Mouse (Mus musculus): ENCODE results near the gene Fbn1. TPM values are rescaled to one million over a fixed set of nuclear protein-coding genes. Genes with fewer than 3 reads are reported as not detected.
"Not testable (repeated sequence)": the region's sequence is repeated elsewhere in the genome, so short reads cannot be mapped to it uniquely, and the experiment has no call there.

Fbn1 gene
- polyA plus RNA-seq, 1 experiment from 2014 or later: 33.7 TPM

DNA sequence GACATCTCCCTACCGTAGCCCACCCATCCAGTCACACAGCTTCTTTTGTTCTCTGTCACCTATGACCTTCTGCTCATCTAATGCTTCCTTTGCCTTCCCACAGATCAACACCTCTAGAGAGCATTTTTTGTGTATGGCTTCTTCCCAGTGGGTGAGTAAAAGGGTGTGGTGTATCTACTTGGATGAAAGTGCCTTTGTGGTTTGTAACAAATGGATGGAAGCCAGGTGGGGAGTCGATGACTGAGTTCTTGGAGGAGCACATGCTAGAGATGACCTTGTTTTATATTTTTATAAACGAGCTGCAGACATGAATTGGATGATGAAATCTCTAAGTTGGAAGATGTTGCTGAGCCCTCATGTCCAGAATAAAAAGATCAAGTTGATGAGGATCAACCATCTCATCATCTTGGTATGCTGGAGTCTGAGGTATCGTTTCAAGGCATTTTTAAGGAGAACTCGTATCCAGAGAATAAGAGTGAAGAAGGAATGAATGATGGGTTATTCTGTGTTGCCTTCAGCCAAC, 213.8 kb downstream of the Fbn1 start:
- ATAC-seq (ENCODE audit: insufficient read depth, low FRiP score): no peak
- no peaks in the 10 kb centered on the region for H3K36me3 ChIP-seq (ENCODE audit: control insufficient read depth, insufficient read depth, low read length)
- WGBS: 76% methylated on average over 5 of the region's 5 CpGs

GRCm38 (mm10) chr2:125292616-125293015, 215.2 kb downstream of the Fbn1 start:
- WGBS: 55% methylated on average over 7 of the region's 7 CpGs

More for the DNA sequence above, 213.8 kb downstream of the Fbn1 start:
- Histone ChIP-seq H3K27ac (ENCODE audit: low read length) (no peak overlapping the region), H3K4me1 (ENCODE audit: control insufficient read depth, insufficient read depth, low read length) (no peaks in the 10 kb centered on the region), H3K4me3 (replicated peaks; ENCODE audit: low read length) (no peak overlapping the region), H3K27me3 (ENCODE audit: control insufficient read depth, insufficient read depth, low read length) (no peaks in the 10 kb centered on the region), H3K9ac (ENCODE audit: low read length) (no peak overlapping the region), H3K9me3 (replicated peaks; ENCODE audit: control insufficient read depth, low read length) (no peaks in the 10 kb centered on the region), H3K4me2 (ENCODE audit: low read depth, low read length) (no peak overlapping the region)

DNA sequence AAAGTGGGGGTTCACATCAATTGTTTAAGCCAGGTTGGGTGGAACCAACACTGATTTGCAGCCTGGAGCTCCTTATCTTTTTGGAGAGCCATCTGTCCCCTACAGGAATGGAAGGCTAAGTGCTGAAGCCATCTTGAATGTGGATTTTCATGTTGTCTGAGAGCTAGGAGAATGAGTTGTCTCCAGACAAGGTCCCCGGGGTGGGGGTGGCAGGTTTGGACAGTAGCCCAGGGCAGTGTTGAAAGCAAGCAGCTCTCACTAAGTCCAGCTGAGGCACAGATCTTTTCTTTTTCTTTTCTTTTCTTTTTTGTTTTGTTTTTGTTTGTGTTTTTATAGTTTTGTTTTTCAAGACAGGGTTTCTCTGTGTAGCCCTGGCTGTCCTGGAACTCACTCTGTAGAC, 216.7 kb downstream of the Fbn1 start:
- H3K9ac ChIP-seq (ENCODE audit: low read length): no peak overlapping the region
- no peak overlapping the region for H3K4me3 ChIP-seq (replicated peaks; ENCODE audit: low read length)
- no peaks in the 10 kb centered on the region for H3K36me3 ChIP-seq (ENCODE audit: control insufficient read depth, insufficient read depth, low read length)
- 74% methylated on average over 1 of the region's 1 CpGs for WGBS
- H3K4me2 ChIP-seq (ENCODE audit: low read depth, low read length): no peak overlapping the region
- H3K4me1 ChIP-seq (ENCODE audit: control insufficient read depth, insufficient read depth, low read length): no peaks in the 10 kb centered on the region
- no peak overlapping the region for H3K27ac ChIP-seq (ENCODE audit: low read length)
- H3K27me3 ChIP-seq (ENCODE audit: control insufficient read depth, insufficient read depth, low read length): no peaks in the 10 kb centered on the region
- no peak for ATAC-seq (ENCODE audit: insufficient read depth, low FRiP score)
- H3K9me3 ChIP-seq (replicated peaks; ENCODE audit: control insufficient read depth, low read length): no peaks in the 10 kb centered on the region

More at GRCm38 (mm10) chr2:125292616-125293015, 215.2 kb downstream of the Fbn1 start:
- no peak overlapping the region for H3K4me3 ChIP-seq (replicated peaks; ENCODE audit: low read length)
- no peaks in the 10 kb centered on the region for H3K36me3 ChIP-seq (ENCODE audit: control insufficient read depth, insufficient read depth, low read length)
- no peak overlapping the region for H3K27ac ChIP-seq (ENCODE audit: low read length)
- no peaks in the 10 kb centered on the region for H3K4me1 ChIP-seq (ENCODE audit: control insufficient read depth, insufficient read depth, low read length)
- H3K27me3 ChIP-seq (ENCODE audit: control insufficient read depth, insufficient read depth, low read length): no peaks in the 10 kb centered on the region
- H3K4me2 ChIP-seq (ENCODE audit: low read depth, low read length): no peak overlapping the region
- H3K9me3 ChIP-seq (replicated peaks; ENCODE audit: control insufficient read depth, low read length): no peaks in the 10 kb centered on the region
- no peak for ATAC-seq (ENCODE audit: insufficient read depth, low FRiP score)
- H3K9ac ChIP-seq (ENCODE audit: low read length): no peak overlapping the region

DNA sequence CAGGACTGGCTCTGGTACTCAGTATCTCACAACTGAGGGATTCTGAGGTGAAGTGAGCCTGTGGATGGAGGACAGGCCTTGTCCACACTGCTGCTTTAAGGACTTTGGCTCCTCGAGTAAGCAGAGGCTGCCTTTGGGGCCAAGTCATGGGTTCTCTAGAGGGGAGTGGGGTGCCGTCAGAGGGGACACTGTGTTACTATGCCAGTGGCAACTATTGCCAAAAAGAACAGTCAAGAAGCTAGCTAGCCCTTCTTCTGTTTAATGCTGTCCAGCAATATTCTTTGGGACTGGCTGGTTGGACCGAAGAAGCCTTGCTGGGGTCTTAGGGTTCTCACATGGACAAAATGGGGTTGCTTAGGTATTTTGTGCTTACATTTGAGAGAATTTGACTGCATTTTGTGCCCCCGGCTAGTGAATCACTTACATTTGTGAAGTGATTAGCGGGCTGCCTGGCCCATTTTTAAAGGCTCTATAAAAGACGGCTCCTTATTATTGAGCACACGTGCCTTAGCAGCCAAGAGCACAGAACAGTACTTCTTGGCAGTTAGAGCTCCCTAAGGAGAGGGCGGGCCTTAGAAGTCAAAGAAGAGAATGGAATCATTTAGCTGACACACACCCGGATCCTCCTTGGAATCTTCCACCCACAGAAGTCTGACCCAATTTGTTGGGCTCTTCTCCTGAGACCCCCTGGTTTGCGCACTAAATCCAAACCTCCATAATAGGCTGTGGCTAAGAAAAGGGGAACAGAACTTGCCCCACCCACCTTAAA, 217.4 kb downstream of the Fbn1 start:
- Histone ChIP-seq H3K9me3 (replicated peaks; ENCODE audit: control insufficient read depth, low read length) (no peaks in the 10 kb centered on the region), H3K36me3 (ENCODE audit: control insufficient read depth, insufficient read depth, low read length) (no peaks in the 10 kb centered on the region), H3K9ac (ENCODE audit: low read length) (no peak overlapping the region), H3K27ac (ENCODE audit: low read length) (no peak overlapping the region), H3K4me2 (ENCODE audit: low read depth, low read length) (no peak overlapping the region), H3K27me3 (ENCODE audit: control insufficient read depth, insufficient read depth, low read length) (no peaks in the 10 kb centered on the region), H3K4me3 (replicated peaks; ENCODE audit: low read length) (no peak overlapping the region), H3K4me1 (ENCODE audit: control insufficient read depth, insufficient read depth, low read length) (no peaks in the 10 kb centered on the region)
- WGBS: 84% methylated on average over 10 of the region's 10 CpGs
- no peak for ATAC-seq (ENCODE audit: insufficient read depth, low FRiP score)

- H3K4me2 ChIP-seq (ENCODE audit: low read depth, low read length): no peak overlapping the region
- no peaks in the 10 kb centered on the region for H3K4me1 ChIP-seq (ENCODE audit: control insufficient read depth, insufficient read depth, low read length)
- no peak overlapping the region for H3K9ac ChIP-seq (ENCODE audit: low read length)
- H3K36me3 ChIP-seq (ENCODE audit: control insufficient read depth, insufficient read depth, low read length): no peaks in the 10 kb centered on the region
- WGBS: 89% methylated on average over 4 of the region's 4 CpGs
- ATAC-seq (ENCODE audit: insufficient read depth, low FRiP score): no peak
- no peaks in the 10 kb centered on the region for H3K9me3 ChIP-seq (replicated peaks; ENCODE audit: control insufficient read depth, low read length)
- no peaks in the 10 kb centered on the region for H3K27me3 ChIP-seq (ENCODE audit: control insufficient read depth, insufficient read depth, low read length)
- H3K27ac ChIP-seq (ENCODE audit: low read length): no peak overlapping the region
- no peak overlapping the region for H3K4me3 ChIP-seq (replicated peaks; ENCODE audit: low read length)
Measured at GRCm38 (mm10) chr2:125285777-125286176, 222.0 kb downstream of the Fbn1 start.

DNA sequence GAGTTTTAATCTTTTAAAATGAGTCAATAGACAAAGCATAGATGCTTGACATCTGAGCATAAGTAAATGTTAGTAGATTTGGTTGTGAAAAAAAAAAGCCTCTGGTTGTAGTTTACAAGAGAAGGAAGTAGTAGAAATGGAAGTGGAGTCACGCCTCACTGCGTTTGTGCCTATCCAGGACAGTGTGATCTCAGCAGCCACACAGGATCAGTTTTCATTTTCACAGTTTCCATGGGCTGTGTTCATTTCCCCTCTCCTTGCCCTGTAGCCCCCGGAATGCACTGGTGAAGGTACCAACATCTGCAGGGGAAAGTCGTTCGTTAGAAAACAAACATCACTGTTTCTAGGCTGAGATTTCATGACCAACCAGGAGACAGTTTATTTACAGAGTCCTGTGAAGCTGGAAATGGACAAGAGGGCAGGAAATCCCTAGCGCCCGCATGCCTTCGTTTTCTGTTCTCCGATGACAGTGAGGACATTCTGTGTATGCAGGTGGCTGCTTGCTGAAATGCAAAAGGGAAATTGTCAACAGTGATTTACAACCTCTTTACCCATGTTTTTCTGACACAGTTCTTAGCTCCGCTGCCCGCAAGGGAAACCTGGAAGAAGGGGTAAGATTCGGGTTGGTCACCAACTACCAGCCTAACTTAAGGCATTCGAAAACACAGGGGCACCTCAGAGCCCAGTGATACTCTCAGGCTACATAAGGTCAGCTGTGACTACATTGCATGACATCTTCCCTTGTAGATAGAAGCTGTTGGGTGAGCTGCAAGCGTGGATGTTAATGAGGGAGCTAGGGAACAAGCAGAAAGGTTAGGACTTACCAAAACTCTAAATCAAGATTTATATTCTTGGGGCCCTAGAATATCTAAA, 225.2 kb downstream of the Fbn1 start:
- Histone ChIP-seq H3K9ac (ENCODE audit: low read length) (no peak overlapping the region), H3K36me3 (ENCODE audit: control insufficient read depth, insufficient read depth, low read length) (no peaks in the 10 kb centered on the region), H3K4me1 (ENCODE audit: control insufficient read depth, insufficient read depth, low read length) (no peaks in the 10 kb centered on the region), H3K4me3 (replicated peaks; ENCODE audit: low read length) (no peak overlapping the region), H3K9me3 (replicated peaks; ENCODE audit: control insufficient read depth, low read length) (no peaks in the 10 kb centered on the region), H3K27me3 (ENCODE audit: control insufficient read depth, insufficient read depth, low read length) (no peaks in the 10 kb centered on the region), H3K27ac (ENCODE audit: low read length) (no peak overlapping the region), H3K4me2 (ENCODE audit: low read depth, low read length) (no peak overlapping the region; the same call in 1 of the 2 replicates)
- ATAC-seq (ENCODE audit: insufficient read depth, low FRiP score): no peak
- 37% methylated on average over 14 of the region's 14 CpGs for WGBS

GRCm38 (mm10) chr2:125279995-125280394, 227.8 kb downstream of the Fbn1 start:
- not testable (repeated sequence) for H3K36me3 ChIP-seq (ENCODE audit: control insufficient read depth, insufficient read depth, low read length); H3K4me1 ChIP-seq (ENCODE audit: control insufficient read depth, insufficient read depth, low read length); H3K4me3 ChIP-seq (replicated peaks; ENCODE audit: low read length); H3K9me3 ChIP-seq (replicated peaks; ENCODE audit: control insufficient read depth, low read length); H3K27ac ChIP-seq (ENCODE audit: low read length); H3K27me3 ChIP-seq (ENCODE audit: control insufficient read depth, insufficient read depth, low read length); H3K9ac ChIP-seq (ENCODE audit: low read length); ATAC-seq (ENCODE audit: insufficient read depth, low FRiP score); H3K4me2 ChIP-seq (ENCODE audit: low read depth, low read length)
- WGBS: 76% methylated on average over 9 of the region's 9 CpGs

- H3K9me3 ChIP-seq (replicated peaks; ENCODE audit: control insufficient read depth, low read length): no peaks in the 10 kb centered on the region
- H3K27me3 ChIP-seq (ENCODE audit: control insufficient read depth, insufficient read depth, low read length): no peaks in the 10 kb centered on the region
- H3K4me1 ChIP-seq (ENCODE audit: control insufficient read depth, insufficient read depth, low read length): no peaks in the 10 kb centered on the region
- no peak overlapping the region for H3K4me3 ChIP-seq (replicated peaks; ENCODE audit: low read length)
- ATAC-seq (ENCODE audit: insufficient read depth, low FRiP score): no peak
- H3K36me3 ChIP-seq (ENCODE audit: control insufficient read depth, insufficient read depth, low read length): no peaks in the 10 kb centered on the region
- no peak overlapping the region for H3K27ac ChIP-seq (ENCODE audit: low read length)
- H3K4me2 ChIP-seq (ENCODE audit: low read depth, low read length): no peak overlapping the region
- H3K9ac ChIP-seq (ENCODE audit: low read length): no peak overlapping the region
- WGBS: 41% methylated on average over 7 of the region's 7 CpGs
Measured at GRCm38 (mm10) chr2:125278474-125278873, 229.3 kb downstream of the Fbn1 start.

DNA sequence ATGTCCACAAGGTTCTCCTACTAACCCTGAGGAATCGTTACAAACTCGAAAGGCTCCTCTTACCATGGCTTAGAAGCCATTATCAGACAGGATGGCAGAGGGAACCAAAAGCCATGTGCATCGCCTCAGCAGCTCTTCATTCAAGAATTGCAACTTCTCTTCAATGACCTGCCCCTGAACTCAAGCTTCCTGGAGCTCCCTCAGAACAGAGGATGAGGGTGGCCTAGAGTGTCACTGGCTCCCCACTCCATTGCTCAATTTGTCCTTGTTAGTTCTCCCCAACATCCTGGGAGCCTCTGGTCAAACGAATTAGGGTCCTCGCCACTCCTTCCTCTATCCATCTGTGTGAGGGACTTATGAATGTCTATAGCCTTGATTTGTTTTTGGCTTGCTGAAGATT, 231.1 kb downstream of the Fbn1 start:
- Histone ChIP-seq H3K4me1 (ENCODE audit: control insufficient read depth, insufficient read depth, low read length) (no peaks in the 10 kb centered on the region), H3K4me3 (replicated peaks; ENCODE audit: low read length) (no peak overlapping the region), H3K27me3 (ENCODE audit: control insufficient read depth, insufficient read depth, low read length) (no peaks in the 10 kb centered on the region), H3K27ac (ENCODE audit: low read length) (no peak overlapping the region), H3K36me3 (ENCODE audit: control insufficient read depth, insufficient read depth, low read length) (no peaks in the 10 kb centered on the region), H3K9me3 (replicated peaks; ENCODE audit: control insufficient read depth, low read length) (no peaks in the 10 kb centered on the region), H3K9ac (ENCODE audit: low read length) (no peak overlapping the region), H3K4me2 (ENCODE audit: low read depth, low read length) (no peak overlapping the region)
- WGBS: 90% methylated on average over 5 of the region's 5 CpGs
- no peak for ATAC-seq (ENCODE audit: insufficient read depth, low FRiP score)
